Mouse (Mus musculus): ENCODE measurements around the gene Gbx2. TPM values are rescaled to one million over a fixed set of nuclear protein-coding genes. Genes with fewer than 3 reads are reported as not detected.

Gene Gbx2
- total RNA-seq, 2 experiments from 2014 or later = not detected

DNA sequence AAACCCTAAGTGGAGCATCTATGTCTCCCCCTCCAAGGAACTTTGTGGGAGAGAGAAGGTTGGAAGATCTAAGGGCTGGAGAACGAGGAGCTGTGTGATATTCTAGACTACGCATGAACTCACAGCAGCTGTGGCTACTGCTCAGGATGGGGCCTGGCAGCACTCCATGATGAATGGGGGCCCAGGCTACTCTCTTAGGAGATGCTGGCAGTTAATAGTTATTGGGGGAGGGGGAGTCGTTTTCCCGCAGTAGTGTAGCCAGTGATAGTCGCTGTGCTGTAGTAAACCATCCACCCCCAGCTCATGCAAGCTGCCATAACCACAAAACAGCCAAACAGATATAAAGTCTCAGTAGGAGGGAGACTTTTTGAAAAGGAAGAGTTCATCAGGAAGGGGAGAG is 18.6 kb downstream of the Gbx2 start:
- no peak for DNase-seq

DNA sequence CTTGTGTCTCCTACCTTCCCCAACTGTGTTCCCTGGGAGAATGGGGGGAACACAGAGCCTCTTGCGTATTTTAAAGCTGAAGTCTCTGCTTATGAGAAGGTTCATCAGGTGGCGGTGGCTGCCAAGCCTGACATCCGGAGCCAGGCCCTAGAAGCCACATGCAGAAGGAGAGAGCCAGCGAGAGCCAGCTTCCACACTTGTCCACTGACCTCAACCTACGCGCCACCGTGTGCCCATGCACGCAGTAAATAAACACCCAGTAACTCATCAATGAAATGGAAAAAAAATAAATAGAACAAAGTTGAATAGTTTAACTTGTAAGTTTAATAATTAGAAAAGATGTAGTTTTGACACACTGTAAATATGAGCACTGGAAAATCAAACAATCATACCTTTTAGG is 21.2 kb downstream of the Gbx2 start:
- no peak for DNase-seq

DNA sequence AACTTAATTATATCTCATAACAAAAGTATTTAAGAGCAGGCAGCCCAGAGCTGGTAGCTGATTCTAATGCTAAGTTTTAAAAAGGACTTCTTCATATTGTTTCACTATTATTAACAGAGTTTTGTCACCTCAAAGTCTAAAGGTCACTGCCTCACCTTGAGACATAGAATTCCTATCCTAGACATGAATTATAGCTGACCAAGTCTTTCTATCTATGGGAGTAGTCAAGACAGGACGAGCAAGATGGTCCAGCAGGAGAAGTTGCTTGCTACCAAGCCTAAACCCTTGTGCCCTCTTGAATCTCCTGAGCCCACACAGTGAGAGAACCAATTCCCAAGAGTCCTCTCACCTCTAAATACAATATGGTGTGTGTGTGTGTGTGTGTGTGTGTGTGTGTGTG is 28.3 kb downstream of the Gbx2 start:
- DNase-seq = no peak

DNA sequence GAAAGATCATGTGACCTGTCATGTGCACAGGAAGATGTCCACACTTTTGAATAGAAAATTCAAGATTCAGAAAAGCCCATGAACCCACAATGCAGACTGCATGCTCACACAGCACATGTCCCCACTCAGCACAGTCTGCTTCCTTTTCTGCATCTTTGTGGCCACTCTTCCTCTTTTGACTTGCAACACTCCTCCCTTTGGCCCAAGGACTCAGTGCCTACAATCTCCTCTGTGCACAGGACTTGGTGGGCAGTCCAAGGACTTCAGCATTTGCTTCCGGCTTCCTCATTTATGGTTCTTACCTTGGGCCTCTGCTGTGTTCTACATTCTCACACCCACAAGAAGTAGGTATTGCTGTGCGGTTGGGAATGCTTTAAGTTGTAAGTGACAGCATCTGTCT is 28.7 kb downstream of the Gbx2 start:
- no peak for DNase-seq

DNA sequence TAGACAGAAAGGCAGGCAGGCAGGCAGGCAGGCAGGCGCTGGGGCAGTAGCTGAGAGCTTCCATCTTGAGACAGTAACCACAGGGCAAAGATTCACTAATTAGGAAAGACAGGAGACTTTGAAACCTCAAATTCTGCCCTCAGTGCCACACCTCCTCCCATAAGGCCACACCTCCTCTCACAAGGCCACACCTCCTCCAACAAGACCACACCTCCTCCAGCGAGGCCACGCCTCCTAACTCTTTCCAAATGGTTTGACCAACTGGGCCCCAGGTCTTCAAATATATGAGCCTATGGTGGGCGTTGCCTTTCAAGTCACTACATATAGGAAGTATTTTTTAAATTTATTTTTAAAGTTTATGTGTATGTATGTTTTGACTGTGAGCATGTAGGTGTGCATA is 29.6 kb downstream of the Gbx2 start:
- DNase-seq = no peak

DNA sequence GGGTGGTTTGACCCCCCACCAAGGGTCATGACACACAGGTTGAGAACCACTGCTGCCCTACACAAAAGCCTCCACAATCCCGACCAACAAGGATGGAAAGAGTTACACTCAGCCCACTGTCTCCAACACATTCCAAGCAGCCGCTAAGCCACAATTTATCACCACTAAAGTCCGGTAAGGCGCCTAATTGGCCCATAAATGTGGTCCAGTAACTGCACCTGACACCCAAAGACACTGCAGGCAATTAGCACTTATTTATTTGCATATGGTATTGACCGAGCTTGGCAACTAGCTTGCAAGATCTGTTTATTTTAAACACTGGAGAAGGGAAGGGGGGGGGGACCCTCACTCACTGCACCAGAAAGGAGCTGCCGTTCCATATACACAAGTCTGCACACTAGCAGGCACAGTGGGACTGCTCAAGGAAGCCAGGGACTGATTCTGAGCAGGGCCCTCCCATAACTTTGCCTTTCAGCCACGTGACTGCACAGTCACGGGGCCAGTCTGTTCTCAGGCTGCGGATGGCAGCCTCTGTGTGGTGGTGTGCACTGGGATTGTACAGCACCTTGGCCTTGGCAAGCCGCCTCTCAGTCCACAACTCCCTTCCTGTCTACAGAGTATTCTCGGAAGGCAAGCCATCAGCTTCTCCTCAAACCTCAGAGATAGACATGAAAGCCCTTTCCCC is 31.1 kb downstream of the Gbx2 start:
- DNase-seq = no peak

DNA sequence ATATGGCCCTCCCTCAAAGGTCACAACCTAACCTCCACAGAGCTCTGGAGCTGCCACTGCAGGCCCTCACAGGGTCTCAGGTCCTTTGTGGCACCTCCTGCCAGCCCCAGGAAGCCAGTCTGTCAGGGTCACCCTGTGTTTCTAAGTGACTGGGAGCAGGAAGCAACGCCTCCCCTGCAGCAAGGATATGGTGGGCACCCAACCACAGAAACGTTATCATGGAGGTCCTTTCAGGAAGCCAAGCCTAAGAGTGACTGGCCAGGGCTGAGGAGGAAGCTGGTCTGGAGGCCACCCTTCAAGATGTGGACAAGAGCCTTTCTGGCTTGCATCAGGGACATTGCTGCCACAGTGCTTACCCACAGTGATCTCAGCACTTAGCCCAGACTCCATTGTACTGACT is 31.9 kb downstream of the Gbx2 start:
- no peak for DNase-seq

DNA sequence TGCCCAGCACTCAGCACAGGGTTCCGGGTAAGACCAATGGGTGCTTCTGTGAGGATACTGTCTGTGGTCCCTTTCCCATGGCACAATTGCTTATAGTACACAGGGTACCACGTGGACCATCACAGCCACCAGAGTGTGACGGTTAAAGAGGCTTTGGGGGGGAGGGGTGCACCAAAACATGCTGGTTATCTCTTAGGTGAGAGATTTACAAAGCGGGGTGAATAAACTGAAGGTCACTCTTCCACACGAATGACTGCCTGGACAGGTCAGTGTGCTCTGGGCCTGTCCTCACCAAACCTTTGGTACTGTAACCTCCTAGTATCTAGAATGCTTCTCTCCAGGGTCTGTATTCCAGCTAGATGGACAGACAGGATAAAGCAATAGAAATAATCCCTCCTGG is 35.2 kb downstream of the Gbx2 start:
- DNase-seq = no peak

DNA sequence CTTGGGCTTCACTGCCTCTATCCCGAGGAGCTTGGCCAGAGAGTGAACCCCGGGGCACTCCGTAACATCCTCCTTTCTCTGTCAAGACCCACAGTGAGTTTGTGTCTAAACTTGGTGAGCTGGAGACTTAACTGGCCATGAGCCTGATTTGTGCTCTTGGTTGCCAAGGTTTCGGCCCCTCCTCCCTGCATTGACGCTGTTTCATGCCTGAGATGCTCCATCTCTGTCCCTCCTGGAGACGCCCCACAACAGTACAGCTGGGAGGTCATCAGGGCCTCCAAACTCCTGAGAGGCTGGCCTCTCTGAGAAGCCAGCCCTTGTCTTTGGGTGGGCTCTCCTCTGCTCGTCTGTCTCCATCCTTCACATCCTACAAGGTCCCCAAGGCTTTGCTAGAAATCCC is 38.7 kb downstream of the Gbx2 start:
- no peak for DNase-seq

DNA sequence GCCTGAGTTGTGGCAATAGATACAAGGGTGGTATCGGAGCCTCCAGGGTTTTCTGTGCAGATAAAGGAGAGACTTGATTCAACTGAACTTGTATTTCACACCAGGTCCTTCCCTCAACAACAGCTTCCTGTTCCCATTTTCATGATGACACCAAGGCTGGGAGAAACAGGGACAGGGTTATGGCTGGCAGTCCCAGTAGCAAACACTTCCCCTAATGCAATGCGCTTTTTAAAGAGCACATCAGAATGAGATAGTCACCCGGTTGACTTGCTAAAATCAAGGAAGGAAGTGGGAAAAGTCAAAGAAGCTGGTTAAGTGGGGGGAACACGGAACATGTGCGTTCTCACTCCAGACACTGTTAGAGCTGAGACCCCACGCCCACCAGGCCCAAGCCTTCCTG is 39.6 kb downstream of the Gbx2 start:
- DNase-seq = no peak

DNA sequence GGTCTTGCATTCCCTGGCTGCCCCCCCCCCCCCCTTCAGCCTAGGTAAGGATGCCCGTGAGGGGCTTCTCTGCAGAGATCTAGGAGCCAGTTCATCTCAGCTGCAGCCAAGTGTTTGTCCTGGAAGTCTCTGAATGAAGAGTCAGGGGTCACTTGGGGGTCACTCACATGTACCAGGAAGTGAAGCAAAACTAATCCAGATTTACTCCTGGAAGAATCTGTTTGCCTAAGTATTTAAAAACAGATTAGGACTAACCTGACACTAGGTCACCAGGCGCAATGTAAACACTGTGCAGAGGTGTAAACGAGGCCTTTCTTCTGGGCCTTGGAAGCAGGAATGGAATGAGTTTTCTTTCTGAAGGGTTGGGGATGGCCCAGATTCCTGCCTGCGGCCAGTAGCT is 45.3 kb downstream of the Gbx2 start:
- DNase-seq = no peak

DNA sequence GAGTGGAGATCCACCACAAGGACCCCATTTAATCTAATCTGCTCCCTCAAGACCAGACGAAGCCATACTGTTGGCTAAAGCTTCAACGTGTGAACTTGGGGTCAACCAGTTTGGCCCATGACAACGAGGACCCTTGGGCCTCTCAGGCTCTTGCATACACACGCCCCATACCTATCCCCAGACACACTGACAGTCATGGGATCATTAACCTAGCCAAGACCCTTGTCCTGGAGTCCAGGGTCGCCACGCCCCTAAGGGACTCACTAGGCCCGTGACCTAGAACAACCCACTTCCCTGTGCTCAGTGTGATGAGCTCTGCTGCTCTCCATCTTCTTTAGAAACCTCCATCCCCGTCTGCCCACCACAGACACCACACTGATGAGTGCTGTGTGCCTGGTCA is 46.6 kb downstream of the Gbx2 start:
- DNase-seq = no peak

DNA sequence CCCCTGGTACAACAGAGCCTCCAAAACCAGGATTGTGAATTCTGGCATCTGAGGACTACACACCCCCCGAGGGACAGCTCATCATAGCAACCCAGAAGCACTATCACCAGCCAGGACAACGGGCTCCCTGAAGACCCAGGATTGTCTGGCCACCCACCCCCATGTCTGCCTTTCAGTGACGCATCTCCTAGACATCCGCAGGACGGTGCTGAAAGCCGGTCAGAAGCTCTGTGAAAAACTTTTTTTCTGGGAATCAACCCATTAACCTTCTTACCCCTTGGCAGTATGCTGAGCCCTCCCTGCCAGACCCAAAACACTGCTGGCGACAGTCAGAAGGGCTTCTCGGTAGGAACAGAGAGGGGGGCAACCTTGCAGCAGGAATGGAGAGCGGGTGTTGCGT is 50.1 kb downstream of the Gbx2 start:
- DNase-seq = no peak

DNA sequence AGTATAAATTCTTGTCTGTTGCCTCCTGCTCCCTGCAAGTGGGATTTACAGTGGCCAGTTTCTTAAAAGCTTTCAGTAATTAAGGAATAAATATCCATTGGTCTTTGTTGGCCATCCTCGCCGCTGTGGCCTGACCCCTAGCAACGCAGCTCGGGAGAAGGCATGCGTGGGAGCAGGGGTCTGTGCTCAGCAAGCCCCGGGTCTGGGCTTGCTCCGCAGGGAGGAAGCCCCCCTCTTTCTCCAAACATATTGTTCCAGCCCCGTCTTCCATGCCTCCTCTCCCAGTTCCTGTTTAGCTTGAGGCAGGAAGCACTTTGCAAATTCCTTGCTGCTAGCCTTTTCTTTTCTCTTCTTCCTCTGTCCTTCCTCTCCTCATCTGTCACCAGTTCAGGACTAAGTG is 50.8 kb downstream of the Gbx2 start:
- no peak for DNase-seq

DNA sequence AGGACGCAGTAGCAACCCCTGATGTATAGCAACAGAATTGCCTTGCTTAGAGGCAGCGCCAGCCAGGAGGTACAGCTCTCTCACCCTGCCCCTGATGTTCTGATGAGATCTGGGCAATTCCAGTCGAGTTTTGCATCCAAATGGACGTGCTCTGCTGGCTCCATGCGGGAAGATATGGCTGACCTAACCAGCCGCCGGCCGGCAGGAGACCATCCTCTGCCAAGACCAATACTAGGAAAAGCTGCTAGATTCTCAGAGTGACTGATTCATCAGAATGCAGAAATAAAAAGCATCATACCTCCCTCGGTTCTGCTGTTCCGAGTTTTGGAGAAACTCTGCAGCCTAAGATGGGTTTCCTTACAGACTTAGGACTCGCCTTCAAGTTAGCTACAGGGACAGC is 52.5 kb downstream of the Gbx2 start:
- DNase-seq = no peak

Other genes with a start within 250 kb of the Gbx2 start
- 1 to 10 TPM; 5.1 to 5.8 TPM for gene Asb18, start 83.5 kb upstream of the Gbx2 start, total RNA-seq (2021)
- gene Iqca, start 222.2 kb upstream of the Gbx2 start, total RNA-seq (2021) = not detected